Mouse (Mus musculus) midbrain, embryonic 11.5 days (tissue): ENCODE results near the gene Scyl1. TPM values are rescaled to one million over a fixed set of nuclear protein-coding genes. Genes with fewer than 3 reads are reported as not detected.

ENCODE experiments used
- polyA plus RNA-seq: library from polyadenylated mRNA; unstranded; fragments of >200 nt; fragmentation: Nextera tagmentation; extraction: Ambion mirVana; gene quantifications from 2 replicates; pipeline ENCODE4 v1.2.1, GENCODE M21; 2014

The Scyl1 gene
- polyA plus RNA-seq, 1 experiment from 2014 or later: 58.6 TPM

Other genes with a start within 250 kb of the Scyl1 start
- 0.18 TPM in 1 of 2 replicates, not detected in the other for gene Ovol1, start 210.8 kb downstream of the Scyl1 start, polyA plus RNA-seq
- gene Ap5b1, start 203.4 kb downstream of the Scyl1 start, polyA plus RNA-seq: 1.0 and 1.5 TPM in 2 replicates
- 157 and 173 TPM in 2 replicates for gene Rnaseh2c, start 169.5 kb downstream of the Scyl1 start, polyA plus RNA-seq
- gene Kat5, start 161.2 kb downstream of the Scyl1 start, polyA plus RNA-seq: 36.9 and 40.0 TPM in 2 replicates
- gene Rela, start 133.9 kb downstream of the Scyl1 start, polyA plus RNA-seq: 24.6 and 29.9 TPM in 2 replicates
- gene Sipa1, start 107.7 kb downstream of the Scyl1 start, polyA plus RNA-seq: 8.8 and 10.9 TPM in 2 replicates
- gene Map3k11, start 82.7 kb downstream of the Scyl1 start, polyA plus RNA-seq: 14.0 and 17.3 TPM in 2 replicates
- 18.6 and 23.1 TPM in 2 replicates for gene Pcnx3, start 82.5 kb downstream of the Scyl1 start, polyA plus RNA-seq
- gene Kcnk7, start 67.1 kb downstream of the Scyl1 start, polyA plus RNA-seq: not detected in 2 replicates
- gene Ehbp1l1, start 45.1 kb downstream of the Scyl1 start, polyA plus RNA-seq: 5.3 and 5.4 TPM in 2 replicates
- 157 and 158 TPM in 2 replicates for gene Fam89b, start 41.8 kb downstream of the Scyl1 start, polyA plus RNA-seq
- gene Ltbp3, start 30.5 kb downstream of the Scyl1 start, polyA plus RNA-seq: 4.8 and 6.0 TPM in 2 replicates
- gene Frmd8, start 103.9 kb upstream of the Scyl1 start, polyA plus RNA-seq: 11.5 and 14.0 TPM in 2 replicates
- gene Slc25a45, start 106.4 kb upstream of the Scyl1 start, polyA plus RNA-seq: 1.1 and 1.8 TPM in 2 replicates
- gene Tigd3, start 122.7 kb upstream of the Scyl1 start, polyA plus RNA-seq: 7.3 and 8.3 TPM in 2 replicates
- gene Dpf2, start 141.6 kb upstream of the Scyl1 start, polyA plus RNA-seq: 200 and 203 TPM in 2 replicates
- 2.2 and 2.5 TPM in 2 replicates for gene Cdc42ep2, start 153.4 kb upstream of the Scyl1 start, polyA plus RNA-seq
- 74.4 and 82.7 TPM in 2 replicates for gene Pola2, start 192.8 kb upstream of the Scyl1 start, polyA plus RNA-seq
- gene Slc22a20, start 214.7 kb upstream of the Scyl1 start, polyA plus RNA-seq: not detected in 2 replicates
- gene Capn1, start 244.5 kb upstream of the Scyl1 start, polyA plus RNA-seq: 3.9 and 4.0 TPM in 2 replicates